In genomic region chr1:153395706-153396105, GRCm38 (mm10) we compare ENCODE assay signal across 10 mouse cellular contexts. TPM values are rescaled to one million over a fixed set of nuclear protein-coding genes. Genes with fewer than 3 reads are reported as not detected.
"Had no signal": no experiment of that assay in that cellular context is flagged by ENCODE, and none has a peak within 500 bp of the region (broad histone marks: within the 10 kb centered on the region; RNA-seq: fewer than 3 reads in every experiment).

No protein-coding gene starts in this region.

RNA-seq across cellular contexts. Expression of gene Shcbp1l, which starts 29.3 kb away (rescaled TPM):
- total RNA-seq: heart, postnatal 14 days; heart, postnatal 25 days; heart, postnatal 36 days; hematopoietic stem cell, adult 5-6 weeks had no signal
- polyA plus RNA-seq: heart, embryonic 15.5 days; heart, postnatal 0 days; hindbrain, embryonic 10.5 days; intestine, embryonic 16.5 days; intestine, postnatal 0 days; large intestine, adult 2 months had no signal
